10 mouse cellular contexts compared by ENCODE assay signal in the genomic region with DNA sequence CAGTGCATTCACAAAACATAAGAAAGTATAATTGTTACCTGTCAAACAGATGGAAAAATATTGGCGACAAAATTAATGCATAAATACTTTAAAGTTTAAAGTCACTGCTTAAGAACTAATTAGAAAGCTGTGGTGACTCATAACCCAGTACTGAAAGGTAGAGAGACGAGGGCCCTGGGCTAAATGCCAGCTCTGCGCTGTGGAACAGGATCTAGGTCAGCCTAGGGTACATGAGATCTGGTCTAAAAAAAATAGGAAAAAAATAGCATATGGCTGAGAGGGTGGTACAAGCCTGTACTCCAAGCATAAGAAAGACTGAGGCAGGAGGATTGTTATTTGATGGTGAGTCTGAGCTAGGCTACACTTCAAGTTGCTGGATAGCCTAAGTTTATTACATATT. TPM values are rescaled to one million over a fixed set of nuclear protein-coding genes. Genes with fewer than 3 reads are reported as not detected.
DNase-seq lines count a peak whose midpoint lies in the region; ATAC-seq and TF ChIP-seq lines count a peak whose summit lies in the region.
"Had no signal": no experiment of that assay in that cellular context is flagged by ENCODE, and none has a peak within 500 bp of the region (broad histone marks: within the 10 kb centered on the region; RNA-seq: fewer than 3 reads in every experiment).

No protein-coding gene starts in this region.

- DNase-seq in frontal cortex, postnatal 36 days (ENCODE audit: low spot score in 2 of 2) = peak; percentile 24 to 31
- no peak for DNase-seq in frontal cortex, postnatal 25 days (ENCODE audit: low spot score in 2 of 2)
- DNase-seq in right cerebral cortex, adult 2 months (ENCODE audit: low spot score in 2 of 2) = peak; percentile 48 to 60
- DNase-seq in right cerebral cortex, postnatal 25 days = no peak
- peak; percentile 51 to 56 for DNase-seq in cerebellum, postnatal 10 days
- DNase-seq in liver, embryonic 11.5 days (ENCODE audit: low spot score) = no peak
- DNase-seq in midbrain, postnatal 0 days (ENCODE audit: low spot score) = no peak
- DNase-seq: midbrain, embryonic 14.5 days had no signal

- no peaks in the 10 kb centered on the region for H3K27me3 ChIP-seq in neural tube, embryonic 15.5 days (replicated peaks)
- H3K27me3 ChIP-seq in liver, embryonic 11.5 days (replicated peaks; ENCODE audit: control insufficient read depth, insufficient read depth, low read length) = no peaks in the 10 kb centered on the region
- no peaks in the 10 kb centered on the region for H3K27me3 ChIP-seq in midbrain, postnatal 0 days (ENCODE audit: insufficient read depth, low read length)
- H3K27me3 ChIP-seq: liver, embryonic 12.5 days had no signal

- H3K4me2 ChIP-seq in neural tube, embryonic 15.5 days = no peak overlapping the region
- no peak overlapping the region for H3K4me2 ChIP-seq in liver, embryonic 11.5 days
- H3K4me2 ChIP-seq in midbrain, postnatal 0 days (ENCODE audit: low read depth, low read length, poor library complexity, severe bottlenecking) = no peak overlapping the region
- H3K4me2 ChIP-seq: liver, embryonic 12.5 days had no signal

- 85% methylated on average over 3 of the region's 3 CpGs for WGBS in neural tube, embryonic 15.5 days
- 89% methylated on average over 3 of the region's 3 CpGs for WGBS in liver, embryonic 11.5 days
- 85% methylated on average over 3 of the region's 3 CpGs for whole genome bisulfite sequencing in midbrain, postnatal 0 days

- no peak overlapping the region for H3K4me3 ChIP-seq in neural tube, embryonic 15.5 days (replicated peaks)
- H3K4me3 ChIP-seq in liver, embryonic 11.5 days (ENCODE audit: low read depth, low read length) = no peak overlapping the region
- H3K4me3 ChIP-seq in midbrain, postnatal 0 days (ENCODE audit: low read depth, low read length) = no peak overlapping the region
- H3K4me3 ChIP-seq: liver, embryonic 12.5 days had no signal

- no peak for ATAC-seq in neural tube, embryonic 15.5 days (ENCODE audit: low FRiP score)
- no peak for ATAC-seq in liver, embryonic 11.5 days (replicated peaks; ENCODE audit: low FRiP score)
- no peak for ATAC-seq in midbrain, postnatal 0 days (ENCODE audit: low FRiP score)
- ATAC-seq: liver, embryonic 12.5 days had no signal

- H3K4me1 ChIP-seq in neural tube, embryonic 15.5 days = no peaks in the 10 kb centered on the region
- no peaks in the 10 kb centered on the region for H3K4me1 ChIP-seq in liver, embryonic 11.5 days (replicated peaks; ENCODE audit: control insufficient read depth, insufficient read depth, low read length)
- no peaks in the 10 kb centered on the region for H3K4me1 ChIP-seq in midbrain, postnatal 0 days (ENCODE audit: insufficient read depth, low read length)
- H3K4me1 ChIP-seq: liver, embryonic 12.5 days had no signal

- H3K36me3 ChIP-seq in neural tube, embryonic 15.5 days = peaks cover 57% of the 10 kb centered on the region
- H3K36me3 ChIP-seq in liver, embryonic 11.5 days (ENCODE audit: control insufficient read depth, insufficient read depth, low read length) = peaks cover 13% of the 10 kb centered on the region
- peaks cover 50% of the 10 kb centered on the region for H3K36me3 ChIP-seq in midbrain, postnatal 0 days (ENCODE audit: insufficient read depth, low read length)

- H3K9me3 ChIP-seq in neural tube, embryonic 15.5 days (replicated peaks) = no peaks in the 10 kb centered on the region
- no peaks in the 10 kb centered on the region for H3K9me3 ChIP-seq in liver, embryonic 11.5 days (ENCODE audit: control insufficient read depth, low read length)
- H3K9me3 ChIP-seq in midbrain, postnatal 0 days (ENCODE audit: low read length) = no peaks in the 10 kb centered on the region
- H3K9me3 ChIP-seq: liver, embryonic 12.5 days had no signal

- no peak for TF ChIP-seq CTCF in midbrain, postnatal 0 days (IDR thresholded peaks at IDR 0.05)

- H3K9ac ChIP-seq in neural tube, embryonic 15.5 days (replicated peaks) = no peak overlapping the region
- H3K9ac ChIP-seq in liver, embryonic 11.5 days (ENCODE audit: low read depth, low read length) = no peak overlapping the region
- H3K9ac ChIP-seq in midbrain, postnatal 0 days (replicated peaks; ENCODE audit: low read length, poor library complexity, severe bottlenecking) = no peak overlapping the region
- H3K9ac ChIP-seq: liver, embryonic 12.5 days had no signal

- no peak overlapping the region for H3K27ac ChIP-seq in neural tube, embryonic 15.5 days (replicated peaks)
- H3K27ac ChIP-seq in liver, embryonic 11.5 days (ENCODE audit: low read depth, low read length) = no peak overlapping the region
- no peak overlapping the region for H3K27ac ChIP-seq in midbrain, postnatal 0 days (ENCODE audit: low read depth, low read length)
- H3K27ac ChIP-seq: liver, embryonic 12.5 days had no signal

RNA-seq across cellular contexts. Expression of a gene that starts 17.6 kb away (rescaled TPM):
- 8.7 and 8.9 TPM in 2 replicates for polyA plus RNA-seq in neural tube, embryonic 15.5 days (2015; fragmentation: Nextera tagmentation; extraction: Ambion mirVana)
- 4.3 and 5.6 TPM in 2 replicates for polyA plus RNA-seq in liver, embryonic 11.5 days (2014; fragmentation: Nextera tagmentation; extraction: Ambion mirVana)
- total RNA-seq in midbrain, postnatal 0 days (2014; rRNA removed) = 27.0 and 31.5 TPM in 2 replicates
- 5.5 and 6.6 TPM in 2 replicates for polyA plus RNA-seq in midbrain, postnatal 0 days (2015; fragmentation: Nextera tagmentation; extraction: Ambion mirVana)

RNA-seq across cellular contexts. Expression of a gene that starts 43.9 kb away (rescaled TPM):
- polyA plus RNA-seq in neural tube, embryonic 15.5 days (2015; fragmentation: Nextera tagmentation; extraction: Ambion mirVana) = 25.1 and 29.4 TPM in 2 replicates
- 20.2 and 21.3 TPM in 2 replicates for polyA plus RNA-seq in liver, embryonic 11.5 days (2014; fragmentation: Nextera tagmentation; extraction: Ambion mirVana)
- 47.0 and 56.7 TPM in 2 replicates for total RNA-seq in midbrain, postnatal 0 days (2014; rRNA removed)
- 18.3 and 19.6 TPM in 2 replicates for polyA plus RNA-seq in midbrain, postnatal 0 days (2015; fragmentation: Nextera tagmentation; extraction: Ambion mirVana)

Comparison
In these comparisons a context has a peak if more than half of its experiments do, and no peak if none do; other contexts are left out.
1. DNase-seq: peak in frontal cortex, postnatal 36 days (2 of 2), right cerebral cortex, adult 2 months (2 of 2) and cerebellum, postnatal 10 days (2 of 2); none in frontal cortex, postnatal 25 days (0 of 2), right cerebral cortex, postnatal 25 days (single experiment), liver, embryonic 11.5 days (single experiment) and midbrain, postnatal 0 days (single experiment).